In the genomic region with DNA sequence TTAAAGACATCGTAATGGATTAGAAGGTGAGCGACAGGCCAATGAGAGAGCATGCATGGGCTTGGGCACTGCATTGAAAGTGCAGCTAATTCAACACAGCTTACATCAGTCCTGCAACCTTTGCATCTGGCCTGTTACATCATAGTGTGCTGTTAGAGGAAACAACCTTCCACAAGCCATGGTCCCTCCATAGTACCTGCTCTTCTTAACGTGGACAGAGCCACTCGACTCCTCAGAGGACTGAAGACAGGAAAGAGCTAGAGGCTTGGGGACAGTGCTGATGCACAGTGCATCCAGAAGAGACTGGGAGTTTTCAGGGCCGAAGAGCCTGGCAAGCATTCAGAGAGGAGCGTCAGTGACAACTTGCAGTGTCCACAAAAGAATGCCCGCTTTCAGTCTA, we compare ENCODE assay signal across 17 mouse cellular contexts.
A peak's percentile ranks its signal among the peaks of the same experiment; 100 is the strongest.
DNase-seq lines count a peak whose midpoint lies in the region; ATAC-seq and TF ChIP-seq lines count a peak whose summit lies in the region.
"Had no signal": no experiment of that assay in that cellular context is flagged by ENCODE, and none has a peak within 500 bp of the region (broad histone marks: within the 10 kb centered on the region; RNA-seq: fewer than 3 reads in every experiment).

No protein-coding gene starts in this region.

- ATAC-seq in heart, embryonic 13.5 days (ENCODE audit: extremely low read depth, insufficient number of reproducible peaks, low FRiP score, low TSS enrichment): no peak
- peak; percentile 39; the same call in 1 of the 2 replicates for ATAC-seq in intestine, embryonic 15.5 days
- no peak for ATAC-seq in intestine, embryonic 16.5 days
- ATAC-seq in midbrain, embryonic 11.5 days (ENCODE audit: low FRiP score): peak; percentile 33; the same call in 1 of the 2 replicates
- peak; percentile 34; the same call in 1 of the 2 replicates for ATAC-seq in limb, embryonic 14.5 days (ENCODE audit: low FRiP score, low read depth)

- no peak for TF ChIP-seq POLR2A in limb, embryonic 14.5 days (IDR thresholded peaks at IDR 0.05; ENCODE audit: borderline replicate concordance, extremely low read depth, insufficient read depth, insufficient read length)

- no peak overlapping the region for H3K4me2 ChIP-seq in heart, embryonic 13.5 days
- no peak overlapping the region for H3K4me2 ChIP-seq in intestine, embryonic 15.5 days (replicated peaks)
- no peak overlapping the region for H3K4me2 ChIP-seq in intestine, embryonic 16.5 days (ENCODE audit: low read depth, low read length)
- no peak overlapping the region for H3K4me2 ChIP-seq in midbrain, embryonic 11.5 days
- H3K4me2 ChIP-seq in limb, embryonic 14.5 days (replicated peaks; ENCODE audit: low read depth, low read length, severe bottlenecking): no peak overlapping the region
- H3K4me2 ChIP-seq: lung, embryonic 14.5 days had no signal

- H3K36me3 ChIP-seq in heart, embryonic 13.5 days: peaks cover 25% of the 10 kb centered on the region
- no peaks in the 10 kb centered on the region for H3K36me3 ChIP-seq in intestine, embryonic 15.5 days
- no peaks in the 10 kb centered on the region; the same call in 1 of the 2 replicates for H3K36me3 ChIP-seq in intestine, embryonic 16.5 days (ENCODE audit: control insufficient read depth, insufficient read depth, low read length)
- no peaks in the 10 kb centered on the region for H3K36me3 ChIP-seq in midbrain, embryonic 11.5 days (ENCODE audit: control insufficient read depth, insufficient read depth, low read length)
- no peaks in the 10 kb centered on the region for H3K36me3 ChIP-seq in midbrain, embryonic 10.5 days
- H3K36me3 ChIP-seq in limb, embryonic 14.5 days (ENCODE audit: control insufficient read depth, insufficient read depth, low read length): no peaks in the 10 kb centered on the region

- no peaks in the 10 kb centered on the region for H3K27me3 ChIP-seq in heart, embryonic 13.5 days (replicated peaks)
- H3K27me3 ChIP-seq in intestine, embryonic 15.5 days (replicated peaks): no peaks in the 10 kb centered on the region
- no peaks in the 10 kb centered on the region for H3K27me3 ChIP-seq in intestine, embryonic 16.5 days (replicated peaks; ENCODE audit: control insufficient read depth, insufficient read depth, low read length)
- no peaks in the 10 kb centered on the region for H3K27me3 ChIP-seq in midbrain, embryonic 11.5 days (ENCODE audit: control insufficient read depth, insufficient read depth, low read length)
- no peaks in the 10 kb centered on the region for H3K27me3 ChIP-seq in midbrain, embryonic 10.5 days (ENCODE audit: low read depth, poor library complexity, severe bottlenecking)
- no peaks in the 10 kb centered on the region for H3K27me3 ChIP-seq in limb, embryonic 14.5 days (ENCODE audit: control insufficient read depth, insufficient read depth, low read length)

- H3K4me1 ChIP-seq in heart, embryonic 13.5 days: peaks cover 26% of the 10 kb centered on the region
- H3K4me1 ChIP-seq in intestine, embryonic 15.5 days (replicated peaks): peaks cover 3% of the 10 kb centered on the region; the same call in 1 of the 2 replicates
- peaks cover 4% of the 10 kb centered on the region; the same call in 1 of the 2 replicates for H3K4me1 ChIP-seq in intestine, embryonic 16.5 days (ENCODE audit: control insufficient read depth, insufficient read depth, low read length)
- no peaks in the 10 kb centered on the region for H3K4me1 ChIP-seq in midbrain, embryonic 11.5 days (ENCODE audit: control insufficient read depth, insufficient read depth, low read length)
- no peaks in the 10 kb centered on the region for H3K4me1 ChIP-seq in midbrain, embryonic 10.5 days
- 0 out of 2 replicates have a peak, but pooled peaks cover 6% of the 10 kb centered on the region for H3K4me1 ChIP-seq in limb, embryonic 14.5 days (ENCODE audit: control insufficient read depth, insufficient read depth, low read length)

- H3K27ac ChIP-seq in heart, embryonic 13.5 days (replicated peaks): peak overlapping the region; percentile 16; the same call in 1 of the 2 replicates
- H3K27ac ChIP-seq in intestine, embryonic 15.5 days: no peak overlapping the region
- no peak overlapping the region for H3K27ac ChIP-seq in intestine, embryonic 16.5 days (ENCODE audit: low read length)
- H3K27ac ChIP-seq in midbrain, embryonic 11.5 days (ENCODE audit: low read depth, low read length): no peak overlapping the region
- H3K27ac ChIP-seq in midbrain, embryonic 10.5 days (replicated peaks): no peak overlapping the region
- H3K27ac ChIP-seq in limb, embryonic 14.5 days (replicated peaks; ENCODE audit: low read depth, low read length): no peak overlapping the region
- H3K27ac ChIP-seq: forebrain, embryonic 10.5 days; liver, embryonic 14.5 days had no signal

- WGBS in heart, embryonic 13.5 days: 79% methylated on average over 7 of the region's 7 CpGs
- 87% methylated on average over 7 of the region's 7 CpGs for WGBS in intestine, embryonic 15.5 days
- 87% methylated on average over 7 of the region's 7 CpGs for WGBS in intestine, embryonic 16.5 days
- WGBS in midbrain, embryonic 11.5 days: 83% methylated on average over 7 of the region's 7 CpGs
- 91% methylated on average over 7 of the region's 7 CpGs for WGBS in midbrain, embryonic 10.5 days
- WGBS in limb, embryonic 14.5 days: 69% methylated on average over 7 of the region's 7 CpGs

- no peaks in the 10 kb centered on the region for H3K9me3 ChIP-seq in heart, embryonic 13.5 days
- no peaks in the 10 kb centered on the region for H3K9me3 ChIP-seq in intestine, embryonic 15.5 days
- H3K9me3 ChIP-seq in intestine, embryonic 16.5 days (ENCODE audit: control insufficient read depth, low read length): no peaks in the 10 kb centered on the region
- no peaks in the 10 kb centered on the region for H3K9me3 ChIP-seq in midbrain, embryonic 11.5 days (ENCODE audit: control insufficient read depth, low read length)
- no peaks in the 10 kb centered on the region for H3K9me3 ChIP-seq in midbrain, embryonic 10.5 days (replicated peaks)
- H3K9me3 ChIP-seq in limb, embryonic 14.5 days (ENCODE audit: control insufficient read depth, low read length): no peaks in the 10 kb centered on the region
- H3K9me3 ChIP-seq: forebrain, embryonic 10.5 days had no signal

- no peak overlapping the region for H3K9ac ChIP-seq in heart, embryonic 13.5 days
- no peak overlapping the region for H3K9ac ChIP-seq in intestine, embryonic 15.5 days
- H3K9ac ChIP-seq in intestine, embryonic 16.5 days (ENCODE audit: low read depth, low read length): no peak overlapping the region
- H3K9ac ChIP-seq in midbrain, embryonic 11.5 days (ENCODE audit: low read length): no peak overlapping the region
- no peak overlapping the region for H3K9ac ChIP-seq in limb, embryonic 14.5 days (ENCODE audit: low read depth, low read length, severe bottlenecking)
- H3K9ac ChIP-seq: liver, embryonic 14.5 days; lung, embryonic 14.5 days had no signal

- H3K4me3 ChIP-seq in heart, embryonic 13.5 days: no peak overlapping the region
- H3K4me3 ChIP-seq in intestine, embryonic 15.5 days (replicated peaks): no peak overlapping the region
- no peak overlapping the region for H3K4me3 ChIP-seq in intestine, embryonic 16.5 days (ENCODE audit: low read length)
- no peak overlapping the region for H3K4me3 ChIP-seq in midbrain, embryonic 11.5 days (ENCODE audit: low read depth, low read length)
- H3K4me3 ChIP-seq in midbrain, embryonic 10.5 days: no peak overlapping the region
- no peak overlapping the region for H3K4me3 ChIP-seq in limb, embryonic 14.5 days (replicated peaks; ENCODE audit: low read length)
- H3K4me3 ChIP-seq: forebrain, embryonic 10.5 days; myocyte had no signal

- DNase-seq in heart, postnatal 36 days: no peak
- no peak for DNase-seq in midbrain, embryonic 11.5 days (ENCODE audit: low spot score, missing footprints)
- DNase-seq in midbrain, embryonic 10.5 days (ENCODE audit: low spot score): no peak
- DNase-seq in limb, embryonic 14.5 days (ENCODE audit: low spot score): peak; percentile 15
- DNase-seq in gastrocnemius, postnatal 14 days: no peak
- DNase-seq: adrenal gland, postnatal 25 days; cerebellum, adult 8-10 months; gastrocnemius, postnatal 10 days; heart, postnatal 4 days; layer of hippocampus, adult 9-11 months; lung, embryonic 14.5 days had no signal

- intact Hi-C loops in heart, postnatal 36 days (cut with DNase I): loop anchor here (2.0 to 10.0 kb wide), 2 partner anchors 193 to 343 kb away; partner anchors contain the start of gene Gbp2
- intact Hi-C loops in gastrocnemius, postnatal 14 days (cut with DNase I; ENCODE audit: low total_unique reads): loop anchor here (5.0 kb wide), 1 partner anchor 196 kb away; no protein-coding TSS in a partner anchor

Comparison
In these comparisons a context has a peak if more than half of its experiments do, and no peak if none do; other contexts are left out.
1. ATAC-seq: peak in intestine, embryonic 15.5 days (single experiment), midbrain, embryonic 11.5 days (single experiment) and limb, embryonic 14.5 days (single experiment); none in heart, embryonic 13.5 days (single experiment) and intestine, embryonic 16.5 days (single experiment).